Mouse (Mus musculus) MEL (cell line): ENCODE data around the gene 4930404H24Rik. TPM values are rescaled to one million over a fixed set of nuclear protein-coding genes. Genes with fewer than 3 reads are reported as not detected.

Experiments
- DNase-seq: peaks from one replicate; pipeline ENCODE4 v3.0.0; 2011; ENCODE audit warnings: low read depth, low spot score
- H3K27ac ChIP-seq: 2 replicates; pipeline ENCODE4 v1.5.1; 2012; ENCODE audit warnings: low read depth, mild to moderate bottlenecking, control low read depth, low read length, moderate library complexity; ENCODE audit not compliant: control insufficient read depth
- H3K27me3 ChIP-seq, 2 experiments: fragments of 150-350 bp in 1 of 2; sonication (generic) in 1 of 2; 2 replicates each; pipeline ENCODE4 v1.6.1; 2012; ENCODE audit warnings: low read length in 2 of 2, mild to moderate bottlenecking in 2 of 2, improper control_type of control experiment in 1 of 2, moderate library complexity in 1 of 2; ENCODE audit not compliant: insufficient read depth in 2 of 2, control insufficient read depth in 1 of 2
- H3K36me3 ChIP-seq, 2 experiments: 2 replicates each; pipeline ENCODE4 v1.6.1; 2012 to 2014; ENCODE audit warnings: low read length in 2 of 2, improper control_type of control experiment in 1 of 2, inconsistent platforms in 1 of 2, mild to moderate bottlenecking in 1 of 2; ENCODE audit not compliant: insufficient read depth in 2 of 2, control insufficient read depth in 1 of 2
- H3K4me1 ChIP-seq, 2 experiments: fragments of 150-350 bp in 1 of 2; sonication (generic) in 1 of 2; 2 replicates each; pipeline ENCODE4 v1.6.1; 2012; ENCODE audit warnings: low read length in 2 of 2, improper control_type of control experiment in 1 of 2, mild to moderate bottlenecking in 1 of 2; ENCODE audit not compliant: insufficient read depth in 2 of 2, control insufficient read depth in 1 of 2
- H3K4me3 ChIP-seq, 2 experiments: fragments of 150-350 bp in 1 of 2; sonication (generic) in 1 of 2; 2 replicates each; pipeline ENCODE4 v1.5.1; 2012; ENCODE audit warnings: low read depth in 2 of 2, low read length in 2 of 2, mild to moderate bottlenecking in 2 of 2, moderate library complexity in 2 of 2, control low read depth in 1 of 2, improper control_type of control experiment in 1 of 2; ENCODE audit not compliant: control insufficient read depth in 1 of 2, insufficient read depth in 1 of 2
- H3K79me2 ChIP-seq: 2 replicates; pipeline ENCODE4 v1.6.1; 2012; ENCODE audit warnings: mild to moderate bottlenecking, low read length, moderate library complexity; ENCODE audit not compliant: control insufficient read depth, poor library complexity, insufficient read depth
- H3K9ac ChIP-seq: 2 replicates; pipeline ENCODE4 v1.6.1; 2012; ENCODE audit warnings: low read depth, mild to moderate bottlenecking, control low read depth, low read length, moderate library complexity; ENCODE audit not compliant: control insufficient read depth, poor library complexity, severe bottlenecking
- H3K9me3 ChIP-seq: fragments of 150-350 bp; sonication (generic); replicated peaks from 2 replicates; pipeline ENCODE4 v1.6.1; 2012; ENCODE audit warnings: mild to moderate bottlenecking, low read length, improper control_type of control experiment, moderate library complexity; ENCODE audit not compliant: insufficient read depth
- CTCF ChIP-seq, 3 experiments: IDR thresholded peaks in 2 of 3; conservative IDR thresholded peaks in 1 of 3; 2 replicates each; pipeline ENCODE4 v1.5.1; 2011 to 2012; ENCODE audit warnings: low read length in 3 of 3, low read depth in 2 of 3, mild to moderate bottlenecking in 2 of 3, improper control_type of control experiment in 1 of 3, inconsistent platforms in 1 of 3, mixed read lengths in 1 of 3, moderate library complexity in 1 of 3; ENCODE audit not compliant: control insufficient read depth in 1 of 3, insufficient read depth in 1 of 3, poor library complexity in 1 of 3, severe bottlenecking in 1 of 3
- E2F4 ChIP-seq: IDR thresholded peaks from 2 replicates; pipeline ENCODE4 v1.6.1; 2011; ENCODE audit warnings: low read depth, low read length, improper control_type of control experiment, borderline replicate concordance
- ELF1 ChIP-seq: IDR thresholded peaks from 2 replicates; pipeline ENCODE4 v1.6.1; 2014; ENCODE audit warnings: low read depth, mild to moderate bottlenecking, inconsistent platforms, low read length, improper control_type of control experiment, moderate library complexity
- GABPA ChIP-seq: IDR thresholded peaks from 2 replicates; pipeline ENCODE4 v1.6.1; 2012; ENCODE audit warnings: low read depth, mild to moderate bottlenecking, inconsistent platforms, low read length, improper control_type of control experiment, moderate library complexity
- JUND ChIP-seq: IDR thresholded peaks from 2 replicates; pipeline ENCODE4 v1.6.1; 2011; ENCODE audit warnings: low read depth, mild to moderate bottlenecking, improper control_type of control experiment, low read length
- KAT2A ChIP-seq: conservative IDR thresholded peaks from 2 replicates; pipeline ENCODE4 v1.6.1; 2012; ENCODE audit warnings: low read depth, low read length, improper control_type of control experiment, inconsistent platforms
- MYB ChIP-seq: IDR thresholded peaks from 2 replicates; pipeline ENCODE4 v1.6.1; 2011; ENCODE audit warnings: mild to moderate bottlenecking, low read depth, low read length, improper control_type of control experiment
- POLR2AphosphoS2 ChIP-seq: IDR thresholded peaks from 2 replicates; pipeline ENCODE4 v1.6.1; 2011; ENCODE audit warnings: low read length, improper control_type of control experiment
- RAD21 ChIP-seq: IDR thresholded peaks from 2 replicates; pipeline ENCODE4 v1.6.1; 2011; ENCODE audit warnings: mild to moderate bottlenecking, low read depth, low read length, improper control_type of control experiment
- RCOR1 ChIP-seq: IDR thresholded peaks from 2 replicates; pipeline ENCODE4 v1.6.1; 2012; ENCODE audit warnings: low read depth, mild to moderate bottlenecking, inconsistent platforms, low read length, improper control_type of control experiment
- SMC3 ChIP-seq: IDR thresholded peaks from 2 replicates; pipeline ENCODE4 v1.6.1; 2011; ENCODE audit warnings: low read depth, low read length, improper control_type of control experiment
- TAL1 ChIP-seq: IDR thresholded peaks from 2 replicates; pipeline ENCODE4 v1.6.1; 2012; ENCODE audit warnings: mild to moderate bottlenecking, inconsistent platforms, low read length, moderate library complexity, mixed read lengths
- TBP ChIP-seq: IDR thresholded peaks from 2 replicates; pipeline ENCODE4 v1.8.0; 2011; ENCODE audit warnings: low read depth, low read length, improper control_type of control experiment
- UBTF ChIP-seq: IDR thresholded peaks from 2 replicates; pipeline ENCODE4 v1.6.1; 2012; ENCODE audit warnings: low read depth, mild to moderate bottlenecking, inconsistent platforms, low read length, improper control_type of control experiment, moderate library complexity, borderline replicate concordance; ENCODE audit not compliant: insufficient read depth
- USF1 ChIP-seq: IDR thresholded peaks from 2 replicates; pipeline ENCODE4 v1.6.1; 2014; ENCODE audit warnings: low read depth, mild to moderate bottlenecking, inconsistent platforms, low read length, improper control_type of control experiment, moderate library complexity
- ZC3H11A ChIP-seq: IDR thresholded peaks from 2 replicates; pipeline ENCODE4 v1.6.1; 2012; ENCODE audit warnings: low read depth, mild to moderate bottlenecking, inconsistent platforms, low read length, improper control_type of control experiment
- polyA plus RNA-seq, 2 experiments: library from polyadenylated mRNA; stranded (reverse) in 1 of 2; unstranded in 1 of 2; fragments of >175 nt in 1 of 2; fragments of >200 nt in 1 of 2; gene quantifications; 2 replicates each; pipeline versions ENCODE4 v1.2.1 to v1.2.4; 2012; ENCODE audit warnings: low replicate concordance in 2 of 2, low read depth in 1 of 2; ENCODE audit not compliant: insufficient read length in 2 of 2, insufficient read depth in 1 of 2, missing spikeins in 1 of 2
- total RNA-seq: library from RNA; depleted of rRNA; stranded (reverse); fragments of 300-350 nt; gene quantifications from 2 replicates; pipeline ENCODE4 v1.2.3, GENCODE M21; 2012

The 4930404H24Rik gene
- total and polyA plus RNA-seq, 3 experiments = 0.24 TPM; not detected in 2

DNA sequence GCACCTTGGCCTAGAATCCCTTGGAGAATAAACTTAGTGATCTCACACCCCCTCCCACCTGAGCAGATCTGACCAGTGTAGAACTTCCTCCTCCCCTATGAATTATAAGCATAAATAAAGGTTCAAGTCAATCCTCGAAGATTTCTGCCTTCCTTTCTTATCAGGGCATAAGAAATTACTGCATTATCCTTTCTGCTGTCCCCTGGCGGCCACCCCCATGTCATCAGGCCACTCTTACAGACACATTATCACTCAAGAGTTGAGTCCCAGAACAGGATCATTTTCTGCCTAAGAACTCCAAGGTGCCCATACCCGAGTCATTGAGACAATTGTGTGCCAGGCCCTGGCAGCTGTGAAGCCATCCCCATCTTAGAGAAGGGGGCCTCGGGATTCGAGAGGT, 38.4 kb downstream of the 4930404H24Rik start:
- Histone ChIP-seq H3K4me3 (no peak overlapping the region), H3K27ac (no peak overlapping the region), H3K79me2 (peaks cover 12% of the 10 kb centered on the region), H3K4me1 (peaks cover 13 to 31% of the 10 kb centered on the region in 2 experiments), H3K9ac (no peak overlapping the region), H3K9me3 (no peaks in the 10 kb centered on the region), H3K36me3 (peaks cover 0 to 23% of the 10 kb centered on the region in 2 experiments; a peak in 2 of 4 replicates), H3K27me3 (no peaks in the 10 kb centered on the region)
- TF ChIP-seq POLR2AphosphoS2 (no peak), RAD21 (peak; percentile 11), USF1 (no peak), SMC3 (peak; percentile 61), ZC3H11A (peak; percentile 24; the same call in 1 of the 2 replicates), KAT2A (no peak), CTCF (IDR thresholded peaks at IDR 0.05 in 2 of 3, conservative IDR thresholded peaks at IDR 0.05 in 1 of 3; ENCODE audit: control insufficient read depth in 1 of 3, insufficient read depth in 1 of 3, low read depth in 2 of 3, low read length in 3 of 3, poor library complexity in 1 of 3, severe bottlenecking in 1 of 3) (peak; percentile 46 to 51 (median 50); a peak in 5 of 6 replicates), UBTF (no peak), E2F4 (no peak), MYB (no peak), GABPA (no peak), TAL1 (no peak), JUND (no peak)
- DNase-seq = peak; percentile 57

DNA sequence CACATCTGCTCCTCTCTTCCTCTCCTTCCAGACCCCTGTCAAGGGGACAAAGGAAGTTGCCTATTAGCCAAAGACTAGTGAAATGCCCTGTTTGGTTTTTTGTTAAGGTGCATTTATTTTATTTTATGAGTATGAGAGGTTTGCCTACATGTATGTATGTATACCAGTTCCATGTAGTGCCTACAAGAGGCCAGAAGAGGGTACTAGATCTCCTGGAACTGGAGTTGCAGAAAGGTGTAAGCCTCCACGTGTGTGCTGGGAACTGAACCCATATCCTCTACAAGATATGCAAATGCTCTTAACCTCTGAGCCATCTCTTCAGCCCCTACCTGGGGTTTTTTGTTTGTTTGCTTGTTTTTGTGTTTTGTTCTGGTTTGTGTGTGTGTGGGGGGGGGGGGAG, 41.4 kb downstream of the 4930404H24Rik start:
- H3K27me3 ChIP-seq = no peaks in the 10 kb centered on the region
- no peak overlapping the region for H3K9ac ChIP-seq
- TF ChIP-seq RCOR1 (no peak), TBP (no peak), SMC3 (peak; percentile 57), ZC3H11A (peak; percentile 36; the same call in 1 of the 2 replicates), ELF1 (no peak), RAD21 (peak; percentile 57), CTCF (IDR thresholded peaks at IDR 0.05 in 2 of 3, conservative IDR thresholded peaks at IDR 0.05 in 1 of 3; ENCODE audit: control insufficient read depth in 1 of 3, insufficient read depth in 1 of 3, low read depth in 2 of 3, low read length in 3 of 3, poor library complexity in 1 of 3, severe bottlenecking in 1 of 3) (peak; percentile 6 to 44 (median 26); a peak in 2 of 6 replicates)
- peak; percentile 47 for DNase-seq
- peaks cover 4% of the 10 kb centered on the region; the same call in 1 of the 2 replicates for H3K79me2 ChIP-seq
- H3K4me3 ChIP-seq = no peak overlapping the region
- no peaks in the 10 kb centered on the region for H3K9me3 ChIP-seq
- no peak overlapping the region for H3K27ac ChIP-seq
- H3K4me1 ChIP-seq = peaks cover 2 to 16% of the 10 kb centered on the region in 2 experiments
- peaks cover 0 to 11% of the 10 kb centered on the region in 2 experiments; a peak in 2 of 4 replicates for H3K36me3 ChIP-seq
